Mouse (Mus musculus): ENCODE results near the gene Ap5m1. TPM values are rescaled to one million over a fixed set of nuclear protein-coding genes. Genes with fewer than 3 reads are reported as not detected.

Ap5m1 gene
- 26.5 and 28.7 TPM in 2 replicates for polyA plus RNA-seq (2015; fragmentation: Nextera tagmentation; extraction: Ambion mirVana)

DNA sequence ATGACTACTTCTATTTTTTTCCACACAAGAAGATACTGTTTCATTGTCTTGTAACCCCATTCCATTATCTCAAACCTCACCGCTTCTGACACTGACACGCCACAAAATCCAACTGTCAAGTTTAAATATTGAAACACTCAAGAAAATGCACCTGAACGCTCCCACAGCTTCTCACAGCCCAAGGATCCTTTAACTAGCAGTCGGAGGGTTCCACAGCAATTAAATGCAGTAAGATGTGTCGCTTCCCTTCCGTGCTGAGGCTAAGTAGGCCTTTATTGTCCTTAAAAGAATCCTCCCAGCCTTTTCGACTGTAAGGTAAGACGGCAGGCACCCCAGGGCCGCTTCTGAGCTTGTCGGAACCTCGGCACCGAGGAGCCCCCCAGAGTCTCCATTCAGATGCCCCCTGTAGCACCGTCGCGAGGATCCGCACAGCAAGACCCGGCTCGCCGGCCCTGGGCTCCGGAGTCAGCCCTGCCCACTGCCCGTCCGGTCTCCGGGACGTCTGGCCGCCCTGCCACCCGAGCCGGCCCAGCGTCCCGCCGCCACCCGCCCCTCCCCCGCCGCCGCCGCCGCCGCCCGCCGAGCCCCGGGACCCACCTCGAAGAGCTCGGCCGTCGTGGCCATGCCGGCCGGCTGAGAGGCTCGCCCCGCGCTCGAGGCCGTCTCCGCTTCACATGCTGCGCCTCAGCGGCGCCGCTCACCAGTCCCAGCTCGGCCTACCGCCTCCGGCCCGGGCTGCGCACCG, at the start of gene Ap5m1:
TSS of gene Ap5m1 (plus strand) at position 569 of the 745 bp plus-strand sequence.
- H3K36me3 ChIP-seq (ENCODE audit: insufficient read depth, low read length): no peaks in the 10 kb centered on the region
- H3K4me2 ChIP-seq (replicated peaks; ENCODE audit: low read depth, low read length): peak within 1 kb of the TSS; percentile 70
- H3K27ac ChIP-seq (ENCODE audit: low read length): peak within 1 kb of the TSS; percentile 98
- peaks cover 14% of the 10 kb centered on the region for H3K4me1 ChIP-seq (ENCODE audit: insufficient read depth, low read length)
- peak within 1 kb of the TSS; percentile 94 for H3K4me3 ChIP-seq (ENCODE audit: low read length)
- WGBS: 0% methylated on average over 31 of the region's 62 CpGs
- ATAC-seq (ENCODE audit: low FRiP score, low TSS enrichment): peak; percentile 71; the same call in 1 of the 2 replicates
- H3K9me3 ChIP-seq (ENCODE audit: low read length): no peaks in the 10 kb centered on the region
- H3K9ac ChIP-seq (replicated peaks; ENCODE audit: low read length): peak within 1 kb of the TSS; percentile 96
- no peaks in the 10 kb centered on the region for H3K27me3 ChIP-seq (ENCODE audit: insufficient read depth, low read length)

DNA sequence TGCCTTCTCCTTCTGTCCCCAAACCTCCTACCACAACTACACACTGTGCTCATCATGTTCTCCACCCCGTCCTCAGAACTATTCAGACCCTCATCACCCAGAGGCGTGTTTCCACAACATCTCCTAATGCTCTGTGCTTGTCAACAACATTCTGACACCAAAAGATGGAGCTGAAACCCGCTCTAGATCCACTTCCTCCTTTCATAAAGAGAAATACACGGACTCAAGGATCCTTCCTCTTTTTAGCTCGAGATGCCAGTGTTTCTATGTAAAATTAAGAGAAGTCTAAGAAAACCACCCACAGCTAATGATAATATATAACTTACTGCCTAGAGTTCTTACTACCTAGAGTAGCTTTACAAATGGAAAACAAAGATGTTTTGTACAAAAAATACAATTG, 46.1 kb upstream of the Ap5m1 start:
- Histone ChIP-seq H3K9ac (replicated peaks; ENCODE audit: low read length) (no peak overlapping the region), H3K4me1 (ENCODE audit: insufficient read depth, low read length) (no peaks in the 10 kb centered on the region), H3K4me2 (replicated peaks; ENCODE audit: low read depth, low read length) (no peak overlapping the region), H3K27me3 (ENCODE audit: insufficient read depth, low read length) (no peaks in the 10 kb centered on the region), H3K9me3 (ENCODE audit: low read length) (no peaks in the 10 kb centered on the region), H3K27ac (ENCODE audit: low read length) (no peak overlapping the region), H3K36me3 (ENCODE audit: insufficient read depth, low read length) (peaks cover 20% of the 10 kb centered on the region), H3K4me3 (ENCODE audit: low read length) (no peak overlapping the region)
- no peak for ATAC-seq (ENCODE audit: low FRiP score, low TSS enrichment)
- WGBS: 92% methylated on average over 5 of the region's 5 CpGs

- Histone ChIP-seq H3K4me3 (ENCODE audit: low read length) (no peak overlapping the region), H3K27ac (ENCODE audit: low read length) (no peak overlapping the region), H3K36me3 (ENCODE audit: insufficient read depth, low read length) (peaks cover 13% of the 10 kb centered on the region), H3K9me3 (ENCODE audit: low read length) (peaks cover 3% of the 10 kb centered on the region; the same call in 1 of the 2 replicates), H3K9ac (replicated peaks; ENCODE audit: low read length) (no peak overlapping the region), H3K27me3 (ENCODE audit: insufficient read depth, low read length) (no peaks in the 10 kb centered on the region), H3K4me2 (replicated peaks; ENCODE audit: low read depth, low read length) (no peak overlapping the region), H3K4me1 (ENCODE audit: insufficient read depth, low read length) (no peaks in the 10 kb centered on the region)
- WGBS: 87% methylated on average over 6 of the region's 6 CpGs
- ATAC-seq (ENCODE audit: low FRiP score, low TSS enrichment): peak; percentile 75; the same call in 1 of the 2 replicates
Measured at GRCm38 (mm10) chr14:49027040-49027778, 38.7 kb upstream of the Ap5m1 start.

- peaks cover 3% of the 10 kb centered on the region; the same call in 1 of the 2 replicates for H3K9me3 ChIP-seq (ENCODE audit: low read length)
- H3K27ac ChIP-seq (ENCODE audit: low read length): no peak overlapping the region
- H3K36me3 ChIP-seq (ENCODE audit: insufficient read depth, low read length): peaks cover 13% of the 10 kb centered on the region
- H3K4me3 ChIP-seq (ENCODE audit: low read length): no peak overlapping the region
- H3K4me2 ChIP-seq (replicated peaks; ENCODE audit: low read depth, low read length): no peak overlapping the region
- no peaks in the 10 kb centered on the region for H3K27me3 ChIP-seq (ENCODE audit: insufficient read depth, low read length)
- no peak overlapping the region for H3K9ac ChIP-seq (replicated peaks; ENCODE audit: low read length)
- ATAC-seq (ENCODE audit: low FRiP score, low TSS enrichment): no peak
- 90% methylated on average over 3 of the region's 3 CpGs for WGBS
- H3K4me1 ChIP-seq (ENCODE audit: insufficient read depth, low read length): no peaks in the 10 kb centered on the region
Measured at GRCm38 (mm10) chr14:49027779-49028368, 38.0 kb upstream of the Ap5m1 start.

GRCm38 (mm10) chr14:49028991-49029390, 36.9 kb upstream of the Ap5m1 start:
- H3K9ac ChIP-seq (replicated peaks; ENCODE audit: low read length): no peak overlapping the region
- no peak for ATAC-seq (ENCODE audit: low FRiP score, low TSS enrichment)

DNA sequence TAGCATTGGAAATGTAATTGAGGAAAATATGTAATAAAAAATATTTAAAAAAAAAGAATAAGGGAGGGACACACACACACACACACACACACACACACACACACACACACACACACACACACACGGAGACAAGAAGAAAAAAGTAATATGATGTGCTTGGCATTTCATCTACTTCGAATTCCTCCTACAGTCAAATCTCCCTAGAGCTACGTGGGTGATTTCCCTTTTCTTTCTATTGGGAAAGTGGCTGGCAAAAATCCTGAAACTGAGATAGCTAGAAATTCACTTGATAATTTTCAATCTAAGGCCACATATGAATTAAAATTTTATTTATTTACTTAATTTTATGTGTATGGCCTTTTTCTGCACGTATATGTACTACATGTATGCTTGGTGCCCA, 20.3 kb upstream of the Ap5m1 start:
- Histone ChIP-seq H3K9ac (replicated peaks; ENCODE audit: low read length) (no peak overlapping the region), H3K4me1 (ENCODE audit: insufficient read depth, low read length) (no peaks in the 10 kb centered on the region), H3K9me3 (ENCODE audit: low read length) (no peaks in the 10 kb centered on the region), H3K36me3 (ENCODE audit: insufficient read depth, low read length) (no peaks in the 10 kb centered on the region), H3K4me3 (ENCODE audit: low read length) (no peak overlapping the region), H3K27me3 (ENCODE audit: insufficient read depth, low read length) (no peaks in the 10 kb centered on the region), H3K27ac (ENCODE audit: low read length) (no peak overlapping the region), H3K4me2 (replicated peaks; ENCODE audit: low read depth, low read length) (no peak overlapping the region)
- ATAC-seq (ENCODE audit: low FRiP score, low TSS enrichment): no peak
- 98% methylated on average over 4 of the region's 4 CpGs for WGBS

More at GRCm38 (mm10) chr14:49028991-49029390, 36.9 kb upstream of the Ap5m1 start:
- H3K4me3 ChIP-seq (ENCODE audit: low read length): no peak overlapping the region
- no peak overlapping the region for H3K27ac ChIP-seq (ENCODE audit: low read length)
- no peaks in the 10 kb centered on the region for H3K27me3 ChIP-seq (ENCODE audit: insufficient read depth, low read length)
- 91% methylated on average over 5 of the region's 5 CpGs for WGBS
- no peaks in the 10 kb centered on the region for H3K4me1 ChIP-seq (ENCODE audit: insufficient read depth, low read length)
- H3K36me3 ChIP-seq (ENCODE audit: insufficient read depth, low read length): peaks cover 15% of the 10 kb centered on the region
- H3K9me3 ChIP-seq (ENCODE audit: low read length): peaks cover 3% of the 10 kb centered on the region; the same call in 1 of the 2 replicates
- no peak overlapping the region for H3K4me2 ChIP-seq (replicated peaks; ENCODE audit: low read depth, low read length)

DNA sequence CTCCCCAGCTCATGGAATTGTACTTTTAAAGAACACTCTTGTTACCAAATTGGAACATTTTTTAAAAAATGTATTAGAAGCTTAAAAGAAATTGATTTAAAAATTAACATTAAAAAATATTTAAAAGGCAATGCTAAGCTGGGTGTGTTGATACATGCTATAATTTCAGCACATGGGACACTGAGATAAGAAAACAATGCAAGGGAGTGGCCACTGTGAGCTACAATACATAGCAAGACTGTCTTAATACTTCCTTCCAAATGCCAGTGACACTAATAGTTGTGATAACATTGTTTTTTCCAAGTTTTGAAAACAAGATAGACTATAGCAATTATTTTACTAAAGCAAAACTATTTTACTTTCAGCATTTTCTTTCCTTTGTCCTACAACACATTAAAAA, 16.4 kb upstream of the Ap5m1 start:
- H3K27me3 ChIP-seq (ENCODE audit: insufficient read depth, low read length): no peaks in the 10 kb centered on the region
- H3K9me3 ChIP-seq (ENCODE audit: low read length): no peaks in the 10 kb centered on the region
- ATAC-seq (ENCODE audit: low FRiP score, low TSS enrichment): no peak
- no peaks in the 10 kb centered on the region for H3K36me3 ChIP-seq (ENCODE audit: insufficient read depth, low read length)
- no peaks in the 10 kb centered on the region for H3K4me1 ChIP-seq (ENCODE audit: insufficient read depth, low read length)
- no peak overlapping the region for H3K9ac ChIP-seq (replicated peaks; ENCODE audit: low read length)
- H3K4me2 ChIP-seq (replicated peaks; ENCODE audit: low read depth, low read length): no peak overlapping the region
- no peak overlapping the region for H3K4me3 ChIP-seq (ENCODE audit: low read length)
- no peak overlapping the region for H3K27ac ChIP-seq (ENCODE audit: low read length)

DNA sequence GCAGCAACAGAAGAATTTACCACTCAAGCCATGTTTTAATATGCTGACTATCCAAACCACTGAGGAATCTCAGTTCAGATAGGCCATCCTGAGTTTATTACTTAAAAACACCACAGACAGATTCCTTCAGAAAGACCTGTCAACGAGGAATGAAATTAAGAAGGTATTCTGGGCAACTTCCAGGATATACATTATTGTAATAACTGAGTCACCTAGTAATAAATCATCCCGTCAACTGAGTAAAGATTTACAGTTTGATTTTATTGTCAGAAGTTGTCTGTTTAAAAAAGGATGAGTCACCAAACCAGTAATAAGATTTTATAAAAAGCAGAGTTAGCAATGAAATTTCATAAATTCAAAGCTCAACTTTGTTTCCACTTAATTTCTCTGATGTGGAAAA, 2.1 kb upstream of the Ap5m1 start:
- 53% methylated on average over 2 of the region's 2 CpGs for WGBS
- ATAC-seq (ENCODE audit: low FRiP score, low TSS enrichment): no peak
- Histone ChIP-seq H3K27ac (ENCODE audit: low read length) (no peak overlapping the region), H3K4me1 (ENCODE audit: insufficient read depth, low read length) (peaks cover 14% of the 10 kb centered on the region), H3K9ac (replicated peaks; ENCODE audit: low read length) (no peak overlapping the region), H3K4me2 (replicated peaks; ENCODE audit: low read depth, low read length) (no peak overlapping the region), H3K36me3 (ENCODE audit: insufficient read depth, low read length) (no peaks in the 10 kb centered on the region), H3K27me3 (ENCODE audit: insufficient read depth, low read length) (no peaks in the 10 kb centered on the region), H3K4me3 (ENCODE audit: low read length) (no peak overlapping the region), H3K9me3 (ENCODE audit: low read length) (no peaks in the 10 kb centered on the region)

- Histone ChIP-seq H3K9me3 (ENCODE audit: low read length) (no peaks in the 10 kb centered on the region), H3K4me3 (ENCODE audit: low read length) (peak within 1 kb of the TSS; percentile 94), H3K27me3 (ENCODE audit: insufficient read depth, low read length) (no peaks in the 10 kb centered on the region), H3K36me3 (ENCODE audit: insufficient read depth, low read length) (no peaks in the 10 kb centered on the region), H3K27ac (ENCODE audit: low read length) (peak within 1 kb of the TSS; percentile 98), H3K4me1 (ENCODE audit: insufficient read depth, low read length) (peaks cover 14% of the 10 kb centered on the region), H3K9ac (replicated peaks; ENCODE audit: low read length) (peak within 1 kb of the TSS; percentile 96), H3K4me2 (replicated peaks; ENCODE audit: low read depth, low read length) (peak within 1 kb of the TSS; percentile 70)
- ATAC-seq (ENCODE audit: low FRiP score, low TSS enrichment): peak; percentile 97
- under 1% methylated on average over 51 of the region's 53 CpGs for WGBS
Measured at GRCm38 (mm10) chr14:49066274-49066823, 452 bp downstream of the Ap5m1 start, which contains the start of gene Exoc5. Exoc5 (minus strand) TSS chr14:49066653.
